In the genomic region with DNA sequence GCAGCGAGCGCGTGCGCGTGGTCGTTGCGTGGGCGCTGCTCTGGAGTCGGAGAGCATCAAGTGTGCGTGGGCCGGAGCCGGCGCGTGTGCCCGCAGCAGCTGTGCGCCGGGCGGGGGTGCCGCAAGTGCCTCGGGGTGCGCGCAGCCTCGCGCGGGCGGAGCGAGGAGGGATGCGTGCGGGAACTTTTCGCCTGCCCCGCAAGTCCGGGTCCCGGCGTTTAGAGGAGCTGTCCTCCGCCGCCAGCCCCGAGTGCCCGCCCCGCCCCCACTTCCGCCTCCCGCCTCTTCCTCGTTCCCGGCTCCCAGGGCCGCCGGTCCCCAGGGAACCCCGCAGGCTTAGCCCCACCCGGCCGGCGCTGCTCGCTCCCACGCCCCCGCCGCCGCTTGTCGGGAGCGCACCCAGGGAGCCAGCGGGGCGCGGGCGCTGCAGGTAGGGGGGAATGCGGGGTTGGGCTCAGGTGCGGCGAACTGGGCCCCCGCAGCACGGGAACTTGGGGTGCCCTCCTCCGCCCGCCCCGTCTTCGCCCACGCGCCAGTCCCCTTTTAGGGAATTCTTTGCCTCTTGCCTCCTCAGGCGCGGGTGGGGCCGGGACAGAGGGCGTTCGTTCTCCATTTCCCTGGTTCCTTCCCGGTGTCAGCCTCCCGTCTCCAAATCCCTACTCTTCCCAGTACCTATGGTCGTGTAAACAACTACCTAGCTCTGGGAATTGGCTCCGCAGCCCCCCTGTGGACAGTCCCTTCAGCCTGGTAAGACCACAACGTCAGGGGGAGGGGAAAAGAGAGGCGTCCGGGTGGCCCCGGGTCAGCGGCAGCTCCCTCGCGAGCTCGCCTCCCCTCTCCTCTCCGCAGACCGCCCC, we compare ENCODE assay signal across 8 mouse cellular contexts. TPM values are rescaled to one million over a fixed set of nuclear protein-coding genes. Genes with fewer than 3 reads are reported as not detected.
A peak's percentile ranks its signal among the peaks of the same experiment; 100 is the strongest.
DNase-seq lines count a peak whose midpoint lies in the region; ATAC-seq and TF ChIP-seq lines count a peak whose summit lies in the region.

No protein-coding gene starts in this region.

- H3K4me3 ChIP-seq in cortical plate, adult 2 months (ENCODE audit: insufficient read depth, low read length): peak overlapping the region; percentile 56
- peak overlapping the region; percentile 88 for H3K4me3 ChIP-seq in intestine, embryonic 16.5 days (ENCODE audit: low read length)
- peak overlapping the region; percentile 90 for H3K4me3 ChIP-seq in megakaryocyte, embryonic 14.5 days (replicated peaks)

- H3K9ac ChIP-seq in intestine, embryonic 16.5 days (ENCODE audit: low read depth, low read length): peak overlapping the region; percentile 83

- under 1% methylated on average over 67 of the region's 90 CpGs for WGBS in intestine, embryonic 16.5 days

- intact Hi-C loops in gastrocnemius, postnatal 36 days (cut with DNase I): no loop called here
- intact Hi-C loops in left cerebral cortex, postnatal 14 days (cut with DNase I): no loop called here

- peak overlapping the region; percentile 98 for H3K27ac ChIP-seq in cortical plate, adult 2 months (ENCODE audit: insufficient read depth, low read length)
- peak overlapping the region; percentile 6; the same call in 1 of the 2 replicates for H3K27ac ChIP-seq in intestine, embryonic 16.5 days (ENCODE audit: low read length)

- H3K4me1 ChIP-seq in cortical plate, adult 2 months (ENCODE audit: control insufficient read depth, insufficient read depth, low read length): peaks cover 3% of the 10 kb centered on the region
- H3K4me1 ChIP-seq in intestine, embryonic 16.5 days (ENCODE audit: control insufficient read depth, insufficient read depth, low read length): peaks cover 11% of the 10 kb centered on the region
- H3K4me1 ChIP-seq in megakaryocyte, embryonic 14.5 days: peaks cover 15% of the 10 kb centered on the region

- TF ChIP-seq POLR2A in cortical plate, adult 2 months (IDR thresholded peaks at IDR 0.05; ENCODE audit: extremely low read depth, insufficient read depth, low read length): 0 out of 2 replicates have a peak, but pooled peaks have one; percentile 8

- peak overlapping the region; percentile 99 for H3K4me2 ChIP-seq in intestine, embryonic 16.5 days (ENCODE audit: low read depth, low read length)

- H3K36me3 ChIP-seq in intestine, embryonic 16.5 days (ENCODE audit: control insufficient read depth, insufficient read depth, low read length): no peaks in the 10 kb centered on the region
- H3K36me3 ChIP-seq in megakaryocyte, embryonic 14.5 days (replicated peaks; ENCODE audit: low read length): no peaks in the 10 kb centered on the region

- H3K27me3 ChIP-seq in intestine, embryonic 16.5 days (replicated peaks; ENCODE audit: control insufficient read depth, insufficient read depth, low read length): no peaks in the 10 kb centered on the region
- H3K27me3 ChIP-seq in megakaryocyte, embryonic 14.5 days (replicated peaks): peaks cover 89% of the 10 kb centered on the region

- DNase-seq in spleen, postnatal 36 days (ENCODE audit: low spot score in 2 of 2): peak; percentile 22 to 26
- no peak for DNase-seq in spleen, postnatal 14 days (ENCODE audit: low spot score in 2 of 2)
- peak; percentile 57 to 77 for DNase-seq in gastrocnemius, postnatal 36 days
- DNase-seq in left cerebral cortex, postnatal 14 days (ENCODE audit: low spot score in 2 of 2): peak; percentile 82 to 86
- peak; percentile 54 for DNase-seq in skeletal muscle tissue, adult 2 months (ENCODE audit: low read depth, low spot score)

- peak; percentile 84 for ATAC-seq in intestine, embryonic 16.5 days

- no peaks in the 10 kb centered on the region for H3K9me3 ChIP-seq in intestine, embryonic 16.5 days (ENCODE audit: control insufficient read depth, low read length)
- no peaks in the 10 kb centered on the region; the same call in 1 of the 2 replicates for H3K9me3 ChIP-seq in megakaryocyte, embryonic 14.5 days

- TF ChIP-seq CTCF in cortical plate, adult 2 months (IDR thresholded peaks at IDR 0.05; ENCODE audit: extremely low read depth, insufficient read depth, low read length): no peak

RNA-seq across cellular contexts. Expression of gene Dbndd2, which starts 0.6 kb away (rescaled TPM):
- polyA plus RNA-seq in cortical plate, adult 2 months (2012; rRNA removed): 250 and 313 TPM in 2 replicates
- 10 to 100 TPM; 24.6 to 25.8 TPM for total RNA-seq in gastrocnemius, postnatal 36 days (2021)
- 16.0 and 16.4 TPM in 2 replicates for polyA plus RNA-seq in intestine, embryonic 16.5 days (2015; fragmentation: Nextera tagmentation; extraction: Ambion mirVana)
- 100 to 1,000 TPM; 112 to 116 TPM for total RNA-seq in left cerebral cortex, postnatal 14 days (2021)
- 1.7 and 4.2 TPM in 2 replicates for polyA plus RNA-seq in megakaryocyte, embryonic 14.5 days (2012; ENCODE audit: insufficient read depth, low replicate concordance)

RNA-seq across cellular contexts. Expression of gene Pigt, which starts 10.8 kb away (rescaled TPM):
- 71.6 and 73.6 TPM in 2 replicates for polyA plus RNA-seq in cortical plate, adult 2 months (2012; rRNA removed)
- 10 to 100 TPM; 31.8 to 32.5 TPM for total RNA-seq in gastrocnemius, postnatal 36 days (2021)
- polyA plus RNA-seq in intestine, embryonic 16.5 days (2015; fragmentation: Nextera tagmentation; extraction: Ambion mirVana): 59.1 and 61.4 TPM in 2 replicates
- 100 to 1,000 TPM; 115 to 122 TPM for total RNA-seq in left cerebral cortex, postnatal 14 days (2021)
- polyA plus RNA-seq in megakaryocyte, embryonic 14.5 days (2012; ENCODE audit: insufficient read depth, low replicate concordance): 103 and 177 TPM in 2 replicates

RNA-seq across cellular contexts. Expression of gene Trp53tg5, which starts 13.0 kb away (rescaled TPM):
- not detected in 2 replicates for polyA plus RNA-seq in cortical plate, adult 2 months (2012; rRNA removed)
- total RNA-seq in gastrocnemius, postnatal 36 days (2021): not detected
- not detected in 2 replicates for polyA plus RNA-seq in intestine, embryonic 16.5 days (2015; fragmentation: Nextera tagmentation; extraction: Ambion mirVana)
- not detected for total RNA-seq in left cerebral cortex, postnatal 14 days (2021)
- polyA plus RNA-seq in megakaryocyte, embryonic 14.5 days (2012; ENCODE audit: insufficient read depth, low replicate concordance): not detected in 2 replicates

RNA-seq across cellular contexts. Expression of gene Gm20458, which starts 25.7 kb away (rescaled TPM):
- polyA plus RNA-seq in cortical plate, adult 2 months (2012; rRNA removed): 7.4 and 9.5 TPM in 2 replicates
- 1 to 10 TPM; 2.5 to 5.3 TPM for total RNA-seq in gastrocnemius, postnatal 36 days (2021)
- polyA plus RNA-seq in intestine, embryonic 16.5 days (2015; fragmentation: Nextera tagmentation; extraction: Ambion mirVana): 9.8 and 11.9 TPM in 2 replicates
- total RNA-seq in left cerebral cortex, postnatal 14 days (2021): 10 to 100 TPM in 1 of 2 experiments, 1 to 10 TPM in 1; 1.9 to 12.2 TPM
- 2.4 TPM in 1 of 2 replicates, not detected in the other for polyA plus RNA-seq in megakaryocyte, embryonic 14.5 days (2012; ENCODE audit: insufficient read depth, low replicate concordance)

RNA-seq across cellular contexts. Expression of gene Sys1, which starts 29.7 kb away (rescaled TPM):
- 58.1 and 64.5 TPM in 2 replicates for polyA plus RNA-seq in cortical plate, adult 2 months (2012; rRNA removed)
- 10 to 100 TPM; 17.2 to 20.3 TPM for total RNA-seq in gastrocnemius, postnatal 36 days (2021)
- polyA plus RNA-seq in intestine, embryonic 16.5 days (2015; fragmentation: Nextera tagmentation; extraction: Ambion mirVana): 54.0 and 56.4 TPM in 2 replicates
- 10 to 100 TPM; 38.0 to 44.4 TPM for total RNA-seq in left cerebral cortex, postnatal 14 days (2021)
- 63.1 and 105 TPM in 2 replicates for polyA plus RNA-seq in megakaryocyte, embryonic 14.5 days (2012; ENCODE audit: insufficient read depth, low replicate concordance)

Comparison
In these comparisons a context has a peak if more than half of its experiments do, and no peak if none do; other contexts are left out.
1. DNase-seq: peak in spleen, postnatal 36 days (2 of 2), gastrocnemius, postnatal 36 days (2 of 2), left cerebral cortex, postnatal 14 days (2 of 2) and skeletal muscle tissue, adult 2 months (single experiment); none in spleen, postnatal 14 days (0 of 2).
2. RNA of gene Dbndd2, which starts 0.6 kb away (polyA plus RNA-seq): 250 to 313 TPM in cortical plate, adult 2 months; 16.0 to 16.4 TPM in intestine, embryonic 16.5 days and 1.7 to 4.2 TPM in megakaryocyte, embryonic 14.5 days; every median in the first group is over 10 times any median in the second.
3. Peak in every context shown above with its lines, with median percentiles within 50 percentile points of each other: H3K4me3 ChIP-seq.